Mouse (Mus musculus) bone marrow, adult 2 months (tissue): Measurements from ENCODE around the gene Acaa1a.

Experiments
- CTCF ChIP-seq: fragments of 200-500 bp; IDR thresholded peaks from 2 replicates; pipeline ENCODE4 v1.5.1; 2011; ENCODE audit warnings: low read length, control low read depth; ENCODE audit not compliant: control insufficient read depth, insufficient read depth
- POLR2A ChIP-seq: fragments of 200-500 bp; IDR thresholded peaks from 2 replicates; pipeline ENCODE4 v1.6.1; 2011; ENCODE audit warnings: low read depth, mild to moderate bottlenecking, control low read depth, low read length, borderline replicate concordance; ENCODE audit not compliant: control insufficient read depth

DNA sequence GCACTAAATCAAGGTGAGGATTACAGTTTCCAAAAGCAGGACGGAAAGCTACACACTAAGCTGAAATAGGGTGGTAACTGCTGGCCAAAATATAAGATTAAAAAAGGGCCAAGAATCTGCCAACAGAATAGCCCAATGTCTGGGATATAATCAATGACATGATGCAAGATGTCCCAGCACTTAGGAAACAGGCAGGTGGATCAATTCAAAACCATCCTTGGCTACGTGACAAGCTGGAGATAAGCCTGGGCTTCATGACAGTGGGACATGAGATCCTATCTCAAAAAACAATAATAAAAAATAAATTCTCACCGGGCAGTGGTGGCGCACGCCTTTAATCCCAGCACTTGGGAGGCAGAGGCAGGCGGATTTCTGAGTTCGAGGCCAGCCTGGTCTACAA lies 33.6 kb upstream of the Acaa1a start:
- no peak for TF ChIP-seq CTCF
- no peak for TF ChIP-seq POLR2A
